Mouse (Mus musculus): Measurements from ENCODE around the gene Galnt7.

Gene Galnt7

GRCm38 (mm10) chr8:57652456-57653055 lies at the start of gene Galnt7:
TSS of gene Galnt7 (minus strand) at chr8:57653032.
- in situ Hi-C loops (cut with MboI; ENCODE audit: low pct_unique_long_range_greater_than_20kb in 1 of 2, low sequenced_read_pairs in 2 of 2, unreplicated experiment in 1 of 2): no loop called here

GRCm38 (mm10) chr8:57688633-57689032 lies 35.8 kb upstream of the Galnt7 start:
- in situ Hi-C loops (cut with MboI; ENCODE audit: low pct_unique_long_range_greater_than_20kb in 1 of 2, low sequenced_read_pairs in 2 of 2, unreplicated experiment in 1 of 2): no loop called here

- in situ Hi-C loops (cut with MboI; ENCODE audit: low pct_unique_long_range_greater_than_20kb in 1 of 2, low sequenced_read_pairs in 2 of 2, unreplicated experiment in 1 of 2): no loop called here
These were observed 33.0 kb upstream of the Galnt7 start for GRCm38 (mm10) chr8:57685803-57686202.

- in situ Hi-C loops (cut with MboI; ENCODE audit: low pct_unique_long_range_greater_than_20kb in 1 of 2, low sequenced_read_pairs in 2 of 2, unreplicated experiment in 1 of 2): no loop called here
These were observed 27.2 kb upstream of the Galnt7 start for GRCm38 (mm10) chr8:57680044-57680443.

- in situ Hi-C loops (cut with MboI; ENCODE audit: low pct_unique_long_range_greater_than_20kb in 1 of 2, low sequenced_read_pairs in 2 of 2, unreplicated experiment in 1 of 2): no loop called here
These were observed 11.3 kb upstream of the Galnt7 start for GRCm38 (mm10) chr8:57664121-57664520.

- in situ Hi-C loops (cut with MboI; ENCODE audit: low pct_unique_long_range_greater_than_20kb in 1 of 2, low sequenced_read_pairs in 2 of 2, unreplicated experiment in 1 of 2): no loop called here
These were observed 7.2 kb upstream of the Galnt7 start for GRCm38 (mm10) chr8:57660019-57660418.

- in situ Hi-C loops (cut with MboI; ENCODE audit: low pct_unique_long_range_greater_than_20kb in 1 of 2, low sequenced_read_pairs in 2 of 2, unreplicated experiment in 1 of 2): no loop called here
These were observed 3.6 kb upstream of the Galnt7 start for GRCm38 (mm10) chr8:57656446-57656845.

GRCm38 (mm10) chr8:57654146-57654545 lies 1.3 kb upstream of the Galnt7 start:
- in situ Hi-C loops (cut with MboI; ENCODE audit: low pct_unique_long_range_greater_than_20kb in 1 of 2, low sequenced_read_pairs in 2 of 2, unreplicated experiment in 1 of 2): no loop called here

GRCm38 (mm10) chr8:57653768-57654125 lies 915 bp upstream of the Galnt7 start:
- in situ Hi-C loops (cut with MboI; ENCODE audit: low pct_unique_long_range_greater_than_20kb in 1 of 2, low sequenced_read_pairs in 2 of 2, unreplicated experiment in 1 of 2): no loop called here

- in situ Hi-C loops (cut with MboI; ENCODE audit: low pct_unique_long_range_greater_than_20kb in 1 of 2, low sequenced_read_pairs in 2 of 2, unreplicated experiment in 1 of 2): no loop called here
These were observed 380 bp upstream of the Galnt7 start for GRCm38 (mm10) chr8:57653056-57653767.

- in situ Hi-C loops (cut with MboI; ENCODE audit: low pct_unique_long_range_greater_than_20kb in 1 of 2, low sequenced_read_pairs in 2 of 2, unreplicated experiment in 1 of 2): no loop called here
These were observed 960 bp downstream of the Galnt7 start for GRCm38 (mm10) chr8:57651689-57652455.

GRCm38 (mm10) chr8:57651357-57651688 lies 1.5 kb downstream of the Galnt7 start:
- in situ Hi-C loops (cut with MboI; ENCODE audit: low pct_unique_long_range_greater_than_20kb in 1 of 2, low sequenced_read_pairs in 2 of 2, unreplicated experiment in 1 of 2): no loop called here

- in situ Hi-C loops (cut with MboI; ENCODE audit: low pct_unique_long_range_greater_than_20kb in 1 of 2, low sequenced_read_pairs in 2 of 2, unreplicated experiment in 1 of 2): no loop called here
These were observed 2.6 kb downstream of the Galnt7 start for GRCm38 (mm10) chr8:57650216-57650615.

GRCm38 (mm10) chr8:57647566-57647965 lies 5.3 kb downstream of the Galnt7 start:
- in situ Hi-C loops (cut with MboI; ENCODE audit: low pct_unique_long_range_greater_than_20kb in 1 of 2, low sequenced_read_pairs in 2 of 2, unreplicated experiment in 1 of 2): no loop called here

- in situ Hi-C loops (cut with MboI; ENCODE audit: low pct_unique_long_range_greater_than_20kb in 1 of 2, low sequenced_read_pairs in 2 of 2, unreplicated experiment in 1 of 2): no loop called here
These were observed 8.6 kb downstream of the Galnt7 start for GRCm38 (mm10) chr8:57644281-57644680.

GRCm38 (mm10) chr8:57642722-57643121 lies 10.1 kb downstream of the Galnt7 start:
- in situ Hi-C loops (cut with MboI; ENCODE audit: low pct_unique_long_range_greater_than_20kb in 1 of 2, low sequenced_read_pairs in 2 of 2, unreplicated experiment in 1 of 2): no loop called here

- in situ Hi-C loops (cut with MboI; ENCODE audit: low pct_unique_long_range_greater_than_20kb in 1 of 2, low sequenced_read_pairs in 2 of 2, unreplicated experiment in 1 of 2): no loop called here
These were observed 13.9 kb downstream of the Galnt7 start for GRCm38 (mm10) chr8:57638925-57639324.

- in situ Hi-C loops (cut with MboI; ENCODE audit: low pct_unique_long_range_greater_than_20kb in 1 of 2, low sequenced_read_pairs in 2 of 2, unreplicated experiment in 1 of 2): no loop called here
These were observed 15.1 kb downstream of the Galnt7 start for GRCm38 (mm10) chr8:57637599-57638280.

- in situ Hi-C loops (cut with MboI; ENCODE audit: low pct_unique_long_range_greater_than_20kb in 1 of 2, low sequenced_read_pairs in 2 of 2, unreplicated experiment in 1 of 2): no loop called here
These were observed 16.1 kb downstream of the Galnt7 start for GRCm38 (mm10) chr8:57636698-57637097.
